Mouse (Mus musculus) liver, embryonic 12.5 days (tissue): ENCODE measurements around the gene C130074G19Rik. TPM values are rescaled to one million over a fixed set of nuclear protein-coding genes. Genes with fewer than 3 reads are reported as not detected.
A peak's percentile ranks its signal among the peaks of the same experiment; 100 is the strongest.

Source experiments
- ATAC-seq: fragments of 200-750 bp; cut with Nextera tagmentation; 2 replicates; pipeline ENCODE4 v1.8.0; 2017; ENCODE audit warnings: moderate number of reproducible peaks, mild to moderate bottlenecking, moderate library complexity
- H3K27ac ChIP-seq: fragments of 300-500 bp; sonication (generic); 2 replicates; pipeline ENCODE4 v1.5.1; 2016; ENCODE audit warnings: mild to moderate bottlenecking
- H3K27me3 ChIP-seq: fragments of 300-500 bp; sonication (generic); replicated peaks from 2 replicates; pipeline ENCODE4 v1.6.1; 2016; ENCODE audit warnings: mild to moderate bottlenecking, moderate library complexity
- H3K36me3 ChIP-seq: fragments of 300-500 bp; sonication (generic); 2 replicates; pipeline ENCODE4 v1.6.1; 2016; ENCODE audit warnings: mild to moderate bottlenecking, moderate library complexity
- H3K4me1 ChIP-seq: fragments of 300-500 bp; sonication (generic); 2 replicates; pipeline ENCODE4 v1.6.1; 2016
- H3K4me2 ChIP-seq: fragments of 300-500 bp; sonication (generic); 2 replicates; pipeline ENCODE4 v1.6.1; 2016; ENCODE audit warnings: mild to moderate bottlenecking, moderate library complexity
- H3K4me3 ChIP-seq: fragments of 300-500 bp; sonication (generic); 2 replicates; pipeline ENCODE4 v1.5.1; 2016; ENCODE audit warnings: mild to moderate bottlenecking, moderate library complexity
- H3K9ac ChIP-seq: fragments of 300-500 bp; sonication (generic); 2 replicates; pipeline ENCODE4 v1.6.1; 2016; ENCODE audit warnings: mild to moderate bottlenecking, moderate library complexity
- H3K9me3 ChIP-seq: fragments of 300-500 bp; sonication (generic); replicated peaks from 2 replicates; pipeline ENCODE4 v1.6.1; 2016; ENCODE audit warnings: mild to moderate bottlenecking, moderate library complexity
- WGBS: fragments of 180-500 bp; shearing (Covaris S2); methylation state at CpG from one replicate; pipeline ENCODE4 v1.1.7; 2016; ENCODE audit not compliant: insufficient replicate concordance; 5-methylcytosine and 5-hydroxymethylcytosine counted together
- polyA plus RNA-seq: library from polyadenylated mRNA; unstranded; fragments of >200 nt; fragmentation: Nextera tagmentation; extraction: Ambion mirVana; gene quantifications from 2 replicates; pipeline ENCODE4 v1.2.1, GENCODE M21; 2016

C130074G19Rik gene
- polyA plus RNA-seq, result 1.2 and 1.3 TPM in 2 replicates

DNA sequence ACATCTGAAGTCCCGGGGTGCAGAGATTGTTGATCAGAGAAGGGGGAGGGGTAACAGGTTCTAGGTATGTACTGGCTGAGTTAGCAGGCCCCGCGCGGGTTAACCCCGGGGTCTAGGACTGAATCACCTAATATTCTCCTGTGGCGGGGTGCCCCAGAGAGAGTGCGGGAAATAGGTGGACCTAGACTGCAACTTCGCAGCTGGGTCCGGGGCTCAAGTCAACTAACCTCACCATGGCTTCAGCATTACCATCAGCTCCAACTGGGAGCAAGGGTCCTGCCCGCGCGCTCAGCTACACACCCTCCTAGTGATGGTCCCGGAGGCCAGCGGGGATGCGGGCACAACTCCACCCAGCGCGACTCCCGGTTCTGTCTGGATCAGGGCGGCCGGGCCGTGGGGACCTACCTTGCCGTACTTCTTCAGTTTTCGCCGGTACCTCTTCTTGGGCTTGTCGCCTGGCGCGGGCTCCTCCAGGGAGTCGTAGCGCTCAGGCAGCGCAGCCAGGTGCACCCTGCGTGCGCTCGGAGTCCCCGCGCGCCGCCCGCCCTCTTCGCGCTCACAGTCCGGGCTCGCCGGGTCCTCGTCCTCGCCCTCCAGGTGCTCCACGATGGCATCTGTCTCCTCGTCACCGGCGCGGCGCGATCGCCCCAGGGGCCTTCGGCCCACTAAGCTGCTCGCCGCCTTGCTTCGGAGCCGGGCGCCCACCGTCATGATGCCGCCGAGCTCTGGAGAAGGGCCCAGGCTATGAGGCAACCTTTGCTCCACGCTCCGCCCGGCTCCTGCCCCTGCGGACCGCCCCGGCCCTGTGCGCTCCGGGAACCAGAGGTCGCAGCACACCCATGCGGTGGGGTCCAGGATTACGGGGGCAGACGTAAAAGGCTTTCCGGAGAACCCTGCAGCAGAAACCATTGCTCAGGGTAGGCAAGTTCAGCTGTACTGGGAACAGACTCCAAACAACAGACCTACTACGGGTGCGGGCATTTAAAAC lies at the start of gene C130074G19Rik:
Gene C130074G19Rik (minus strand): TSS at position 938 of the 988 bp plus-strand sequence.
- peak; percentile 78 for ATAC-seq
- Histone ChIP-seq H3K27ac (0 out of 2 replicates have a peak within 1 kb of the TSS, but pooled peaks have one; percentile 10), H3K4me3 (peak within 1 kb of the TSS; percentile 55), H3K9ac (peak within 1 kb of the TSS; percentile 47), H3K4me2 (peak within 1 kb of the TSS; percentile 63), H3K9me3 (no peaks in the 10 kb centered on the region), H3K27me3 (peaks cover 38% of the 10 kb centered on the region), H3K36me3 (no peaks in the 10 kb centered on the region), H3K4me1 (peaks cover 20% of the 10 kb centered on the region; the same call in 1 of the 2 replicates)
- WGBS, result 3% methylated on average over 76 of the region's 77 CpGs

GRCm38 (mm10) chr1:184931097-184931496 lies 48.1 kb upstream of the C130074G19Rik start:
- Histone ChIP-seq H3K9me3 (no peaks in the 10 kb centered on the region), H3K9ac (no peak overlapping the region), H3K36me3 (no peaks in the 10 kb centered on the region), H3K4me3 (no peak overlapping the region), H3K27ac (no peak overlapping the region), H3K27me3 (no peaks in the 10 kb centered on the region), H3K4me1 (peaks cover 46% of the 10 kb centered on the region), H3K4me2 (no peak overlapping the region)
- no peak for ATAC-seq
- 74% methylated on average over 6 of the region's 6 CpGs for WGBS

DNA sequence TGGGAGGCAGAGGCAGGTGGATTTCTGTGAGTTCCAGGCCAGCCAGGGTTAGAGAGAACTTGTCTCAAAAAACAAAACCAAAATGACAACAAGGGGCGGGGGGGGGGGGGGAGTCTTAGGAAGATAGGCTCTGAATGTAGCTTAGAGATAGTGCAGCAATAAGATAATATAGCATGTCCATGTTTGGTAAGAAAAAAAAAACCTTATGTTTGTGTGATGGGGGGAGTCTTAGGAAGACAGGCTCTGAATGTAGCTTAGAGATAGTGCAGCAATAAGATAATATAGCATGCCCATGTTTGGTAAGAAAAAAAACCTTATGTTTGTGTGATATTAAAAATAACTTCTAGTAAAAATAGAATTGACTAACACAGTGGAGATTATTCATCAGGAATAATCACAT lies 45.4 kb upstream of the C130074G19Rik start:
- 27% methylated on average over 1 of the region's 1 CpGs for WGBS
- no peak overlapping the region for H3K9ac ChIP-seq
- 0 out of 2 replicates have a peak overlapping the region, but pooled peaks have one; percentile 30 for H3K27ac ChIP-seq
- no peak overlapping the region for H3K4me3 ChIP-seq
- no peaks in the 10 kb centered on the region for H3K9me3 ChIP-seq
- peaks cover 28% of the 10 kb centered on the region for H3K4me1 ChIP-seq
- H3K36me3 ChIP-seq, result no peaks in the 10 kb centered on the region
- H3K4me2 ChIP-seq, result peak overlapping the region; percentile 10; the same call in 1 of the 2 replicates
- H3K27me3 ChIP-seq, result no peaks in the 10 kb centered on the region
- ATAC-seq, result peak; percentile 89

DNA sequence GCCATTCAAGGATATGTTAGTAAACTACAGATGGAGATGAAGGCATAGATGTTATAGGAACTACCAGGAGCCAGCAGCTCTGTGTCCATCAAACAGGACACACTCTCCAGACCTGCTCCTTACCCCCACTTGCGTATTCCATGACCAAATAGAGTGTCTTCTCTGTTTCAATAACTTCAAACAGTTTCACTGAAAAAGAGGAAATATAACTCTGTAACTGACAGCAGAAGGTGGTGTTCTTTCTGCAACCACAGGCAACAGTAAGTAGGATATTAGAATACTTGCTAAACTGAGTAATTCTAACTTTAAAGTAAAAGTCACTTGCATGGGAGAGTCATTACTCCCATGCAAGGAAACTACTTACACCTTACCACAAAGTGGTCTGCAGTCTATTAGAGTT lies 44.9 kb upstream of the C130074G19Rik start:
- peaks cover 28% of the 10 kb centered on the region for H3K4me1 ChIP-seq
- H3K9me3 ChIP-seq, result no peaks in the 10 kb centered on the region
- WGBS, result 70% methylated on average over 1 of the region's 1 CpGs
- H3K36me3 ChIP-seq, result no peaks in the 10 kb centered on the region
- H3K27me3 ChIP-seq, result no peaks in the 10 kb centered on the region
- H3K4me3 ChIP-seq, result no peak overlapping the region
- H3K9ac ChIP-seq, result no peak overlapping the region
- no peak for ATAC-seq
- H3K27ac ChIP-seq, result peak overlapping the region; percentile 30; the same call in 1 of the 2 replicates
- H3K4me2 ChIP-seq, result peak overlapping the region; percentile 10; the same call in 1 of the 2 replicates

GRCm38 (mm10) chr1:184922824-184923223 lies 39.8 kb upstream of the C130074G19Rik start:
- Histone ChIP-seq H3K4me3 (no peak overlapping the region), H3K9me3 (no peaks in the 10 kb centered on the region), H3K27ac (no peak overlapping the region), H3K4me2 (no peak overlapping the region), H3K4me1 (peaks cover 7% of the 10 kb centered on the region), H3K36me3 (no peaks in the 10 kb centered on the region), H3K27me3 (no peaks in the 10 kb centered on the region), H3K9ac (no peak overlapping the region)
- ATAC-seq, result no peak
- WGBS, result 75% methylated on average over 13 of the region's 13 CpGs

- H3K4me2 ChIP-seq, result no peak overlapping the region
- H3K4me1 ChIP-seq, result no peaks in the 10 kb centered on the region
- H3K27me3 ChIP-seq, result no peaks in the 10 kb centered on the region
- H3K9me3 ChIP-seq, result no peaks in the 10 kb centered on the region
- 62% methylated on average over 5 of the region's 5 CpGs for WGBS
- no peak overlapping the region for H3K4me3 ChIP-seq
- H3K27ac ChIP-seq, result no peak overlapping the region
- no peaks in the 10 kb centered on the region for H3K36me3 ChIP-seq
- no peak for ATAC-seq
- H3K9ac ChIP-seq, result no peak overlapping the region
Observed at GRCm38 (mm10) chr1:184920057-184920456, 37.0 kb upstream of the C130074G19Rik start.

DNA sequence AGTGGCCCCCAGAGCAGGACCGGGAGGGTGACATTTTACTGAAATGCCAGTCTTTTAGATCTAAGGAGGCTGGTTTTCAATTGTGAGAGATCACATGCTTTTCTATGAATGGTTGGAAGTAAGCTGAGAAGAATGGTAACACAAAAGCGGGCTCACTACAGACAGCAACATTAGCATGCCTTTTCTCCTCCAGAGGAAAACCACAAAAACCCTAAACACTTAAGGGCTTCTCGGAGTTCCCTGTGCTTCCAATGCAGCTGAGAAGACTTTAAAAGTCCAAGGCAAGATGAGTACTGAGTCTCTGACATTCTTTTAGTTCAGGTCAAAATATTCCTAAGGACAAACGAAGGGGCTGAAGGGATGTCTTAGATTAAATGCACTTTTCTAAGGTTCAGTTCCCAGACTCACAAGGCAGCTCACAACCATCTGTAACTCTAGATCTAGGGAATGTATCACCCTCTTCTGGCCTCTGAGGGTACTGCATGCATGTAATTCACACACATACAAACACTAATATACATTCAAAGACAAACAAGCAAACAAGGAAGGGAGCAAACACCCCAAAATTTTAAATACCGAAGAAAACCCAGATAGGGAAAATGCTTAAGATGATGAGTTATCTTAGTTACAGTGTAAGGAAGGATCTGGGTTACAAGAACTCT lies 35.3 kb upstream of the C130074G19Rik start:
- no peak overlapping the region for H3K9ac ChIP-seq
- H3K27ac ChIP-seq, result no peak overlapping the region
- H3K4me3 ChIP-seq, result no peak overlapping the region
- no peaks in the 10 kb centered on the region for H3K27me3 ChIP-seq
- no peaks in the 10 kb centered on the region for H3K9me3 ChIP-seq
- no peak overlapping the region for H3K4me2 ChIP-seq
- ATAC-seq, result no peak
- no peaks in the 10 kb centered on the region for H3K36me3 ChIP-seq
- H3K4me1 ChIP-seq, result no peaks in the 10 kb centered on the region
- 64% methylated on average over 5 of the region's 5 CpGs for WGBS

GRCm38 (mm10) chr1:184912336-184912735 lies 29.3 kb upstream of the C130074G19Rik start:
- H3K9ac ChIP-seq, result no peak overlapping the region
- 87% methylated on average over 18 of the region's 18 CpGs for WGBS
- H3K9me3 ChIP-seq, result no peaks in the 10 kb centered on the region
- H3K4me1 ChIP-seq, result no peaks in the 10 kb centered on the region
- H3K27me3 ChIP-seq, result no peaks in the 10 kb centered on the region
- no peaks in the 10 kb centered on the region for H3K36me3 ChIP-seq
- no peak overlapping the region for H3K4me3 ChIP-seq
- no peak overlapping the region for H3K4me2 ChIP-seq
- H3K27ac ChIP-seq, result no peak overlapping the region
- ATAC-seq, result no peak

DNA sequence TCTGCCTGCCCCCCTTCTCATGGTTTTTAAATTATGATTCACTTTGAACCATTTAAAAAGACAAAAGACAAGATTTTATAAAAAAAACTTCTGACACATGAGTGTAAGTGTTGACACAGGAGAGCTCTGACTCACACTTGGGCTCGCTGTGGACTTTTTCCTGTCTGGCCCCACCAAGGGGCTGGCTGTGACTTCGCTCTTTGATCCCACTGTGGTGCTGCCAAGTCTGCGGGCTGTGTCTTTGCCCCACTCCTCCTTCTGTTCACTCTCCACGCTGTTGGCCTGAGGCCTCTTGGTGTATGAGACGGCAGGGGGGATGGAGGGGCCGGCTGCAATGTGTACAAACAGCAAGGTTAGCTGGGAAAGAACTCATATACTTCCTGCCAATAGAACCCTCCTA lies 28.8 kb upstream of the C130074G19Rik start:
- 70% methylated on average over 6 of the region's 6 CpGs for WGBS
- no peaks in the 10 kb centered on the region for H3K9me3 ChIP-seq
- no peaks in the 10 kb centered on the region for H3K4me1 ChIP-seq
- ATAC-seq, result no peak
- H3K4me3 ChIP-seq, result no peak overlapping the region
- H3K9ac ChIP-seq, result no peak overlapping the region
- no peaks in the 10 kb centered on the region for H3K27me3 ChIP-seq
- no peak overlapping the region for H3K4me2 ChIP-seq
- no peaks in the 10 kb centered on the region for H3K36me3 ChIP-seq
- no peak overlapping the region for H3K27ac ChIP-seq

DNA sequence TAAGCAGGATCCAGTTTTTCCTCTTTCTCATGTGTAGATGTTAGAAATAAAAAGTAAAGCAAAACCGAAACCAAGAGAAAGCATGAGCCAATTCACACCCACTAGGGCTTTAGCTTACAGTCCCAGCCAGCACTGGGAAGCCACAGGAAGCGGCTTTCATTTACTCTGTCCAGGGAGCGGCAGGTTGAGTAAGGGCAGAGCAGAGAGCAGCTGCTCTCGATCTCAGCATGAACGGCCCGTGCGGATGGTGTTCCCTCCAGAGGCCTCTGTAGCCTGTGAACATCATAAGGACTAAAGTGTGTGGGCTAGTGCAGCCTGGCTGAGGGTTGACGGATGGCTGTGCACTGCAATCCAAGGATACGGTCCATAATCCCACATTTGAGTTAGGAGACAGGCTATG lies 25.5 kb upstream of the C130074G19Rik start:
- WGBS, result 48% methylated on average over 9 of the region's 9 CpGs
- Histone ChIP-seq H3K9me3 (no peaks in the 10 kb centered on the region), H3K36me3 (no peaks in the 10 kb centered on the region), H3K4me3 (no peak overlapping the region), H3K27ac (no peak overlapping the region), H3K9ac (no peak overlapping the region), H3K4me1 (no peaks in the 10 kb centered on the region), H3K27me3 (no peaks in the 10 kb centered on the region), H3K4me2 (no peak overlapping the region)
- no peak for ATAC-seq

GRCm38 (mm10) chr1:184905904-184906745 lies 23.1 kb upstream of the C130074G19Rik start:
- ATAC-seq, result no peak
- 82% methylated on average over 12 of the region's 12 CpGs for WGBS

More at GRCm38 (mm10) chr1:184905904-184906745, 23.1 kb upstream of the C130074G19Rik start:
- Histone ChIP-seq H3K36me3 (no peaks in the 10 kb centered on the region), H3K27ac (no peak overlapping the region), H3K4me1 (no peaks in the 10 kb centered on the region), H3K4me3 (no peak overlapping the region), H3K9me3 (no peaks in the 10 kb centered on the region), H3K4me2 (no peak overlapping the region), H3K27me3 (no peaks in the 10 kb centered on the region), H3K9ac (no peak overlapping the region)
